Mouse (Mus musculus) embryonic stem cell, embryonic (primary cell): Measurements from ENCODE around the gene Wdr44.

ENCODE experiments used
- CTCF ChIA-PET, 4 experiments: fragments of 300-600 bp in 2 of 4; fragments of 350-600 bp in 2 of 4; sonication (Branson Sonifier 250); formaldehyde crosslinking; loops; one replicate each; lab custom pipeline; 2022; ENCODE audit warnings: inconsistent platforms in 2 of 4; lab: Charles Lee
- POLR2A ChIA-PET, 4 experiments: fragments of 300-600 bp in 2 of 4; fragments of 350-600 bp in 2 of 4; sonication (Branson Sonifier 250); formaldehyde crosslinking; loops; one replicate each; lab custom pipeline; 2022; ENCODE audit warnings: antibody characterized with exemption in 4 of 4, inconsistent platforms in 1 of 4; lab: Charles Lee

The Wdr44 gene

GRCm38 (mm10) chrX:23692722-23693442 is at the start of gene Wdr44:
TSS of gene Wdr44 (plus strand) at chrX:23693051.
- ChIA-PET POLR2A (interaction anchor here in 2 of 4 experiments (0.8 to 1.6 kb wide), 5 partner anchors 9 to 330 kb away, joined by 3 to 10 read pairs (median 3); no protein-coding TSS in a partner anchor), CTCF (interaction anchor here in 1 of 4 experiments (0.6 kb wide), 1 partner anchor 126 kb away, joined by 8 read pairs; no protein-coding TSS in a partner anchor)

- ChIA-PET CTCF (no interaction called here), POLR2A (no interaction called here)
Observed at GRCm38 (mm10) chrX:23648371-23648770, 44.5 kb upstream of the Wdr44 start.

- ChIA-PET POLR2A (interaction anchor here in 1 of 4 experiments (0.6 kb wide), 1 partner anchor 13 kb away, joined by 4 read pairs; no protein-coding TSS in a partner anchor), CTCF (no interaction called here)
Observed at GRCm38 (mm10) chrX:23662216-23662615, 30.6 kb upstream of the Wdr44 start.

GRCm38 (mm10) chrX:23673193-23673592 is 19.7 kb upstream of the Wdr44 start:
- CTCF ChIA-PET = no interaction called here
- POLR2A ChIA-PET = interaction anchor here in 1 of 4 experiments (0.7 kb wide), 1 partner anchor 87 kb away, joined by 3 read pairs; no protein-coding TSS in a partner anchor

GRCm38 (mm10) chrX:23675450-23675849 is 17.4 kb upstream of the Wdr44 start:
- ChIA-PET CTCF (no interaction called here), POLR2A (interaction anchor here in 1 of 4 experiments (0.7 kb wide), 2 partner anchors 14 to 183 kb away, joined by 4 read pairs; no protein-coding TSS in a partner anchor)

- ChIA-PET CTCF (no interaction called here), POLR2A (no interaction called here)
Observed at GRCm38 (mm10) chrX:23676583-23676982, 16.3 kb upstream of the Wdr44 start.

- ChIA-PET POLR2A (no interaction called here), CTCF (no interaction called here)
Observed at GRCm38 (mm10) chrX:23677511-23677910, 15.3 kb upstream of the Wdr44 start.

- POLR2A ChIA-PET = interaction anchor here in 2 of 4 experiments (1.3 to 1.6 kb wide), 3 partner anchors 10 to 44 kb away, joined by 3 to 10 read pairs (median 3); no protein-coding TSS in a partner anchor
- CTCF ChIA-PET = interaction anchor here in 1 of 4 experiments (0.6 kb wide), 1 partner anchor 126 kb away, joined by 8 read pairs; no protein-coding TSS in a partner anchor
Observed at GRCm38 (mm10) chrX:23692336-23692721, 522 bp upstream of the Wdr44 start.

- ChIA-PET POLR2A (interaction anchor here in 3 of 4 experiments (0.5 to 1.6 kb wide), 10 partner anchors 8 to 1993 kb away, joined by 3 to 10 read pairs (median 3); no protein-coding TSS in a partner anchor), CTCF (interaction anchor here in 1 of 4 experiments (0.5 kb wide), 1 partner anchor 89 kb away, joined by 3 read pairs; no protein-coding TSS in a partner anchor)
Observed at GRCm38 (mm10) chrX:23693443-23694400, 871 bp downstream of the Wdr44 start.

GRCm38 (mm10) chrX:23694588-23694987 is 1.7 kb downstream of the Wdr44 start:
- ChIA-PET POLR2A (interaction anchor here in 1 of 4 experiments (0.6 to 1.6 kb wide), 4 partner anchors 16 to 382 kb away, joined by 3 read pairs; no protein-coding TSS in a partner anchor), CTCF (interaction anchor here in 1 of 4 experiments (0.5 kb wide), 1 partner anchor 88 kb away, joined by 3 read pairs; no protein-coding TSS in a partner anchor)

- ChIA-PET POLR2A (no interaction called here), CTCF (no interaction called here)
Observed at GRCm38 (mm10) chrX:23695109-23695508, 2.3 kb downstream of the Wdr44 start.

- CTCF ChIA-PET = no interaction called here
- POLR2A ChIA-PET = no interaction called here
Observed at GRCm38 (mm10) chrX:23697346-23697745, 4.5 kb downstream of the Wdr44 start.

- POLR2A ChIA-PET = no interaction called here
- CTCF ChIA-PET = no interaction called here
Observed at GRCm38 (mm10) chrX:23699023-23699422, 6.2 kb downstream of the Wdr44 start.

- POLR2A ChIA-PET = no interaction called here
- CTCF ChIA-PET = no interaction called here
Observed at GRCm38 (mm10) chrX:23717247-23717646, 24.4 kb downstream of the Wdr44 start.

GRCm38 (mm10) chrX:23727463-23727862 is 34.6 kb downstream of the Wdr44 start:
- POLR2A ChIA-PET = no interaction called here
- CTCF ChIA-PET = no interaction called here

GRCm38 (mm10) chrX:23754671-23755070 is 61.8 kb downstream of the Wdr44 start:
- POLR2A ChIA-PET = no interaction called here
- CTCF ChIA-PET = no interaction called here

- ChIA-PET POLR2A (no interaction called here), CTCF (no interaction called here)
Observed at GRCm38 (mm10) chrX:23767849-23768248, 75.0 kb downstream of the Wdr44 start.

- ChIA-PET POLR2A (no interaction called here), CTCF (no interaction called here)
Observed at GRCm38 (mm10) chrX:23807125-23807524, 114.3 kb downstream of the Wdr44 start.

- ChIA-PET POLR2A (no interaction called here), CTCF (no interaction called here)
Observed at GRCm38 (mm10) chrX:23810365-23810764, 117.5 kb downstream of the Wdr44 start.
